Mouse (Mus musculus): ENCODE measurements at regions not wholly inside any gene's neighbourhood (a gene's known extent, or its start where the extent isn't known, plus 50 kb on each side); places are given as distances from the start of the nearest gene placed in this dataset.
"Not testable (repeated sequence)": the region's sequence is repeated elsewhere in the genome, so short reads cannot be mapped to it uniquely, and the experiment has no call there.

DNA sequence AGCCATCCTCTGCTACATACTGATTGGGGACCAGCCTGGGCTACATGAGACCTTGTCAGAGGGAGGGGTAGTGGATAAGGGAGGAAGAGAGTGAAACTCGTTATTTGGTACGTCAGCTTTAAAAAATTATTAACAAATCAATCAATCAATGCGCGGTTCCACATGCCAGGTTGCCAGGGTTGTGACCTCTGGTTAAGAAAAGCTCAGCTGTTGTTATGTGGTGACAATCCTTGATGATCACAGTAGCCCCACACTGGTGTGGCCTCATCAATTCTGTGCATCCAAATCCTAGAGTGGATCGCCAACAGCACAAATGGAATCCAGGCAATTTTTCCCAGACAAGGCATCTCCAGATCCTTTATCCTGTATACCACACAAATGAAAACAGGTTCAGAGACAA lies 74.3 kb upstream of the Cdk6 start:
- Histone ChIP-seq H3K27me3 (ENCODE audit: insufficient read depth, low read length) (no peaks in the 10 kb centered on the region), H3K4me1 (ENCODE audit: insufficient read depth) (no peaks in the 10 kb centered on the region), H3K27ac (ENCODE audit: low read depth) (no peak overlapping the region), H3K9ac (no peak overlapping the region), H3K4me3 (ENCODE audit: low read depth, low read length) (no peak overlapping the region), H3K9me3 (ENCODE audit: low read depth, low read length) (no peaks in the 10 kb centered on the region), H3K4me2 (no peak overlapping the region), H3K36me3 (ENCODE audit: insufficient read depth) (no peaks in the 10 kb centered on the region)
- no peak for TF ChIP-seq CTCF (IDR thresholded peaks at IDR 0.05; ENCODE audit: low read depth)
- ATAC-seq (ENCODE audit: insufficient read depth), result no peak
- WGBS, result 74% methylated on average over 5 of the region's 5 CpGs
- no peak for DNase-seq

DNA sequence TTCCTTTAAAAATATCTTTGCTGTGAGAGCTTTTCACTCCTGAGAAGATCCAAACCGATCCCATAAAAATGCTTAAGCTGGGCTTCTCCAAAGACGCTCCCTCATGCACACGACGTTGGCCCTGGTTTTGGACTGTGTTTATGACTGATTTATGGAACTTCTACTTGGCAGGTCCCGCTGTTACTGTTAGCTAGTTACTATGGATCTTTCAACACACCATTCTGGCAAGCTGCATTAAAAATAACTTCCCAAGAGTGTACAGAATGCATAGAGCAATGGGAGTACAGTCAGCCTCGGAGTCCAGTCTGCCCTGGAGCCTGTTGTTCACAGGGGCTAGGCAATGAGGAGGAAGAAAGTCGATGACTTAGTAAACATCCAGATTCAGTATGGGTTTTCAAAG lies 71.5 kb upstream of the Cdk6 start:
- no peak overlapping the region for H3K4me3 ChIP-seq (ENCODE audit: low read depth, low read length)
- H3K27me3 ChIP-seq (ENCODE audit: insufficient read depth, low read length), result no peaks in the 10 kb centered on the region
- no peak overlapping the region for H3K9ac ChIP-seq
- no peaks in the 10 kb centered on the region for H3K4me1 ChIP-seq (ENCODE audit: insufficient read depth)
- 38% methylated on average over 7 of the region's 7 CpGs for WGBS
- ATAC-seq (ENCODE audit: insufficient read depth), result peak; percentile 75; the same call in 1 of the 2 replicates
- peak; percentile 67 for DNase-seq
- H3K36me3 ChIP-seq (ENCODE audit: insufficient read depth), result no peaks in the 10 kb centered on the region
- no peak overlapping the region for H3K27ac ChIP-seq (ENCODE audit: low read depth)
- H3K9me3 ChIP-seq (ENCODE audit: low read depth, low read length), result no peaks in the 10 kb centered on the region
- no peak for TF ChIP-seq CTCF (IDR thresholded peaks at IDR 0.05; ENCODE audit: low read depth)
- no peak overlapping the region for H3K4me2 ChIP-seq

- not testable (repeated sequence) for DNase-seq
These were observed 68.1 kb upstream of the Cdk6 start for GRCm38 (mm10) chr5:3273140-3273539.

GRCm38 (mm10) chr5:3277241-3277640 lies 64.0 kb upstream of the Cdk6 start:
- not testable (repeated sequence) for ATAC-seq (ENCODE audit: insufficient read depth); DNase-seq; H3K9me3 ChIP-seq (ENCODE audit: low read depth, low read length); H3K4me2 ChIP-seq; H3K4me1 ChIP-seq (ENCODE audit: insufficient read depth); H3K9ac ChIP-seq; H3K27me3 ChIP-seq (ENCODE audit: insufficient read depth, low read length); H3K27ac ChIP-seq (ENCODE audit: low read depth); H3K4me3 ChIP-seq (ENCODE audit: low read depth, low read length); H3K36me3 ChIP-seq (ENCODE audit: insufficient read depth)
- WGBS, result 87% methylated on average over 15 of the region's 16 CpGs

More at GRCm38 (mm10) chr5:3273140-3273539, 68.1 kb upstream of the Cdk6 start:
- not testable (repeated sequence) for H3K36me3 ChIP-seq (ENCODE audit: insufficient read depth); H3K27ac ChIP-seq (ENCODE audit: low read depth); H3K9ac ChIP-seq; H3K9me3 ChIP-seq (ENCODE audit: low read depth, low read length); ATAC-seq (ENCODE audit: insufficient read depth); H3K4me1 ChIP-seq (ENCODE audit: insufficient read depth); H3K4me2 ChIP-seq; H3K4me3 ChIP-seq (ENCODE audit: low read depth, low read length); H3K27me3 ChIP-seq (ENCODE audit: insufficient read depth, low read length)
- 4% methylated on average over 1 of the region's 1 CpGs for WGBS

GRCm38 (mm10) chr5:3278956-3279355 lies 62.3 kb upstream of the Cdk6 start:
- H3K9ac ChIP-seq; DNase-seq; H3K4me1 ChIP-seq (ENCODE audit: insufficient read depth); H3K9me3 ChIP-seq (ENCODE audit: low read depth, low read length); H3K4me2 ChIP-seq; ATAC-seq (ENCODE audit: insufficient read depth); H3K27me3 ChIP-seq (ENCODE audit: insufficient read depth, low read length); H3K4me3 ChIP-seq (ENCODE audit: low read depth, low read length); H3K27ac ChIP-seq (ENCODE audit: low read depth); H3K36me3 ChIP-seq (ENCODE audit: insufficient read depth): not testable (repeated sequence)
- WGBS, result 80% methylated on average over 5 of the region's 5 CpGs

DNA sequence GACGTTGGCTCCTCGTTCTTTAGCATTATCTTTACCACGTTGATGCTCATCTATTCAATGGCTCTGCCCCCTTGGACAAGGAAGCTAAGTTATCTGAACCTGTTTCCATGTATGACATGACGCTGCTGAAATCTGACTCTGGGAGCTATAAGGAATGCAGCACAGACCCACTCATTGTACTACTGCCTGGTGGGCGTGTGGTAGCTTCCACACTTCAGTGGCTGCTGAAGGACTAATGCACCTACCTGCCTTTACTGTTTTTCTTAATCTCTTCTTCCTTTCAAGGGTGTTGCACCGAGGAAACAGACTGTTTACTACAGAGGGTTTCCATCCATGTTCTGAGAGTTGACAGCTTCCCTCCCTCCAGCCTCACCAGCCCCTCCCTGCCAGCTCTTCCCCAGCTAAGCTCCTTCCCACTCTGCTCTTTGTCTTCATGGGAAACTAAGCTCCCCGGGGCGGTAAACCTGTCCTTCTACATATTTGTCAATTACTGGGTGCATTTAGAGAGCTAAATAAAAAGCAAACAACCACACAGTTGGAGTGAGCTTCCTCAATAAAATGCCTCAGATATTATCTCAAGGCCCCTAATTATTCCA lies 59.3 kb upstream of the Cdk6 start:
- H3K9me3 ChIP-seq (ENCODE audit: low read depth, low read length); H3K27me3 ChIP-seq (ENCODE audit: insufficient read depth, low read length); H3K27ac ChIP-seq (ENCODE audit: low read depth); H3K4me3 ChIP-seq (ENCODE audit: low read depth, low read length); H3K4me2 ChIP-seq; DNase-seq; ATAC-seq (ENCODE audit: insufficient read depth); H3K9ac ChIP-seq; H3K4me1 ChIP-seq (ENCODE audit: insufficient read depth); H3K36me3 ChIP-seq (ENCODE audit: insufficient read depth): not testable (repeated sequence)
- 66% methylated on average over 8 of the region's 8 CpGs for WGBS

DNA sequence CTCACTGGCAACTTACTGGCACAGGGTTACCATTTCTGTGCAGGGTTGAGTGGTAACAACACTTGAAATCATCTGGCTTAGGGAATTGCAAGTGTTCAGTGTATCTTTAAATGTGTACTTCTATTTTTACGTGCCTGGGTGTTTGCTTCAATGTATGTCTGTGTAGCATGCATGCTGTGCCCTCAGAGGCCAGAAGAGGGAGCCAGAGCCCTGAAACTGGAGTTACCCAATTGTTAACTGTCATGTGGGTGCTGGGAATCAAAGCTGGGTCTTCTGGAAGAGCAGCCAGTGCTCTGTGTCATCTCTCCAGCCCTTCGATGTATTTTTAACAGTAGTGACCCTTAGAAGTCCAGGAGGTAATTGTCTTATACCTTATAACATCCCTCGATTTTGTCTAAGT lies 58.2 kb upstream of the Cdk6 start:
- 89% methylated on average over 3 of the region's 3 CpGs for WGBS
- no peaks in the 10 kb centered on the region for H3K9me3 ChIP-seq (ENCODE audit: low read depth, low read length)
- no peak for DNase-seq

DNA sequence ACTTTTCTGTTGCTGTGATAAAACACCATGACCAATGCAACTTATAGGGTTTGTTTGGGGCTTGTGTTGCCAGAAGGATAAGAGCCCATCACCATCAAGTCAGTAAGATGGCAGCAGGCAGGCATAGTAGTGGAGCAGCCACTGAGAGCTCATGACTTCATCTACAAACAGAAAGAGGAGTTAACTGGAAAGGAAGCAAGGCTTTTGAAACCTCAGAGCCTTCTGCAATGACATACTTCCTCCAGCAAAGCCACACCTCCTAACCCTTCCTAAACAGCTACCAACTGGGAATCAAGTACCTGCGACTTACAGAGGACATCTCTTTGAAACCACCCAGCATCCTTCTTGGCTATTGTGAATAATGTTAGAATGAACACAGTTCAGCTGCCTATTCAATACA lies 57.0 kb upstream of the Cdk6 start:
- not testable (repeated sequence) for ATAC-seq (ENCODE audit: insufficient read depth); H3K9me3 ChIP-seq (ENCODE audit: low read depth, low read length); H3K4me3 ChIP-seq (ENCODE audit: low read depth, low read length); H3K9ac ChIP-seq; H3K36me3 ChIP-seq (ENCODE audit: insufficient read depth); H3K27ac ChIP-seq (ENCODE audit: low read depth); H3K4me1 ChIP-seq (ENCODE audit: insufficient read depth); H3K4me2 ChIP-seq; DNase-seq; H3K27me3 ChIP-seq (ENCODE audit: insufficient read depth, low read length)
- WGBS, result 93% methylated on average over 1 of the region's 1 CpGs

More for the DNA sequence above, 58.2 kb upstream of the Cdk6 start:
- no peaks in the 10 kb centered on the region for H3K27me3 ChIP-seq (ENCODE audit: insufficient read depth, low read length)
- no peak for ATAC-seq (ENCODE audit: insufficient read depth)
- no peaks in the 10 kb centered on the region for H3K36me3 ChIP-seq (ENCODE audit: insufficient read depth)
- no peak overlapping the region for H3K27ac ChIP-seq (ENCODE audit: low read depth)
- H3K4me3 ChIP-seq (ENCODE audit: low read depth, low read length), result no peak overlapping the region
- TF ChIP-seq CTCF (IDR thresholded peaks at IDR 0.05; ENCODE audit: low read depth), result peak; percentile 30
- H3K4me1 ChIP-seq (ENCODE audit: insufficient read depth), result no peaks in the 10 kb centered on the region
- no peak overlapping the region for H3K4me2 ChIP-seq
- no peak overlapping the region for H3K9ac ChIP-seq

DNA sequence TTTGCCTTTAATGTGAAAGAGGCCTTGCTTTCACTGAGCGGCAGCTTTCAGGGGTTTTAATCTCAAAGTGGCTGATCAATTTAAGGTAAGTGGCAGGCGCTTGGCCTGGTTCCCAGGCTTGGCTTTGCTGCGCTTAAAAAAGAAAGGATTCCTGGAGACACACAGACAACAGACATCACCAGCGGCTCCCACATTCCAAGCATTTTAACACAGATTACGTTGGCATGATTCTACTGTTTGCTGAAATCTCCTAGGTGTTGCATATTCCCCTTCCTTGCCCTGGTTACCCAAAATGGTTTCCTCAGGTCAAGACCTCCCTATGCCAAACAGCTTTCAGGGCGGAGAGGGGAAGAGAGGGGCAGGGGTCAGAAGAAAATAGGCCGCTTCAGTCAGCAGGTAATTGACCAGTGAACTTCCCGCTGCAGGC lies 51.3 kb upstream of the Cdk6 start:
- ATAC-seq (ENCODE audit: insufficient read depth), result peak; percentile 84
- WGBS, result 11% methylated on average over 8 of the region's 8 CpGs
- peak; percentile 82 for DNase-seq
- H3K27ac ChIP-seq (ENCODE audit: low read depth); H3K4me3 ChIP-seq (ENCODE audit: low read depth, low read length); H3K27me3 ChIP-seq (ENCODE audit: insufficient read depth, low read length); H3K4me1 ChIP-seq (ENCODE audit: insufficient read depth); H3K4me2 ChIP-seq; H3K9me3 ChIP-seq (ENCODE audit: low read depth, low read length); H3K36me3 ChIP-seq (ENCODE audit: insufficient read depth); H3K9ac ChIP-seq: not testable (repeated sequence)

Measured in lung, embryonic 14.5 days (tissue).